Mouse (Mus musculus) hindbrain, embryonic 13.5 days (tissue): Measurements from ENCODE around the gene Rps6kl1. TPM values are rescaled to one million over a fixed set of nuclear protein-coding genes. Genes with fewer than 3 reads are reported as not detected.

ENCODE experiments used
- ATAC-seq: fragments of 200-750 bp; cut with Nextera tagmentation; 2 replicates; pipeline ENCODE4 v1.8.0; 2017; ENCODE audit warnings: moderate TSS enrichment; ENCODE audit not compliant: low FRiP score
- H3K27ac ChIP-seq: fragments of 300-500 bp; sonication (generic); 2 replicates; pipeline ENCODE4 v1.5.1; 2015; ENCODE audit warnings: inconsistent platforms, mild to moderate bottlenecking, moderate library complexity
- H3K27me3 ChIP-seq: fragments of 300-500 bp; sonication (generic); 2 replicates; pipeline ENCODE4 v1.6.1; 2015; ENCODE audit warnings: mild to moderate bottlenecking, inconsistent platforms
- H3K36me3 ChIP-seq: fragments of 300-500 bp; sonication (generic); 2 replicates; pipeline ENCODE4 v1.6.1; 2015; ENCODE audit warnings: mild to moderate bottlenecking, inconsistent platforms
- H3K4me1 ChIP-seq: fragments of 300-500 bp; sonication (generic); replicated peaks from 2 replicates; pipeline ENCODE4 v1.6.1; 2015; ENCODE audit warnings: inconsistent platforms
- H3K4me2 ChIP-seq: fragments of 300-500 bp; sonication (generic); 2 replicates; pipeline ENCODE4 v1.6.1; 2015; ENCODE audit warnings: inconsistent platforms, mild to moderate bottlenecking, moderate library complexity
- H3K4me3 ChIP-seq: fragments of 300-500 bp; sonication (generic); 2 replicates; pipeline ENCODE4 v1.5.1; 2015; ENCODE audit warnings: mild to moderate bottlenecking, inconsistent platforms
- H3K9ac ChIP-seq: fragments of 300-500 bp; sonication (generic); 2 replicates; pipeline ENCODE4 v1.6.1; 2015; ENCODE audit warnings: mild to moderate bottlenecking, inconsistent platforms
- H3K9me3 ChIP-seq: fragments of 300-500 bp; sonication (generic); 2 replicates; pipeline ENCODE4 v1.6.1; 2016; ENCODE audit warnings: inconsistent platforms
- WGBS: fragments of 180-500 bp; shearing (Covaris S2); methylation state at CpG from one replicate; pipeline ENCODE4 v1.1.7; 2015; 5-methylcytosine and 5-hydroxymethylcytosine counted together
- polyA plus RNA-seq: library from polyadenylated mRNA; unstranded; fragments of >200 nt; fragmentation: Nextera tagmentation; extraction: Ambion mirVana; gene quantifications from 2 replicates; pipeline ENCODE4 v1.2.1, GENCODE M21; 2015

Gene Rps6kl1
- polyA plus RNA-seq: 23.3 and 24.1 TPM in 2 replicates

DNA sequence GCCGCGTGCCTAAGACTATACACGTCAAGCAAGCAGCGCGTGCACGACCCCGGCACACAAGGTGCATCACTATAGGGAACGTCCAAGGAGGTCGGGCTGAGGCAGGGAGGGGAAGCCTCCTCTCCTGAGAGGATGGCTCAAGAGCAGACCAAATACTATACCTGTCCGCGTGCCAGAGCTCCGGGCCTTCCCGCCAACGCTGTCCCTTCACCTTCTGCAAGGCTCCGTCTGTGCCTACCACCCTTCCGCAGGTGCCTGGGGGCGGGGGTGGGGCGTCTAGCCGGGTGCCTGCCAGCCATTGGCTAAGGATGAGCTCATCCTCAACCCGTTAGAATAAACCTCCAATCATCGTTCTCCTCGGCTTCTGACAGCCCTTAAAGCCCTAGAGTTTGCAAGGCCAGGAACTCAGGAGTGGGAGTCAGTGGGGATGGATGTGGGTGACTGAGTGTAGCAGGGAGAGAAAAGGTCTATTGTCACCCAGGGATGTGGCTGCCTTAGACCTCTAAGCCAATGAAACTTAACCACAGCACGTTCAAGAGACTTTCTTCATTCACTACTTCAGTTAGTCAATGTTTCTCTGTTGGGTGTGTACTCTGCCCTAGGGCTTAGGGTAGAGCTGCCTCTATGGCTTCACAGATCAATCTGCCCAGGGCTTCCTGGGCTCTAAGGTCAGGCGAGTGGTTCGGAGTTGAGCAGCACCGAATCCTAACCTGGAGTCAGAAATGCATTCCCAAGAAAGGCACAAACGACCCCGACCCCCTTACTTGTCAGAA lies at the start of gene Rps6kl1:
Rps6kl1 (minus strand) TSS at position 263 of the 773 bp plus-strand sequence.
- 14% methylated on average over 28 of the region's 28 CpGs for WGBS
- Histone ChIP-seq H3K9me3 (no peaks in the 10 kb centered on the region), H3K4me2 (peak within 1 kb of the TSS; percentile 77), H3K27ac (peak within 1 kb of the TSS; percentile 67), H3K4me3 (peak within 1 kb of the TSS; percentile 55), H3K9ac (peak within 1 kb of the TSS; percentile 83), H3K36me3 (peaks cover 10% of the 10 kb centered on the region), H3K4me1 (peaks cover 32% of the 10 kb centered on the region), H3K27me3 (0 out of 2 replicates have a peak, but pooled peaks cover 3% of the 10 kb centered on the region)
- ATAC-seq: peak; percentile 95

DNA sequence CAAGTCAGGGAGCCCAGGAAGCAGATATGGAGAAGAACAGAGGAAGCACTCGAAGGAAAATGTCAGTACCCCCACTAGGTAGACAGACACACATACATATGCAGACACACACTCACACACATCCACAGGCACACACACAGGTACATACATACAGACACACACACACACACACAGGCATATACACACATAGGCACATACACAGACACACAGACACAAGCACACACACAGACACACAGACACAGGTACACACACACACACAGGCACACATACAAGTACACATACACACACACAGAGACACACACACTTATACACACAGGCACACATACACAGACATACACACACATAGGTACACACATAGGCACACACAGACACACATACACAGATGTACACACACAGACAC lies 48.9 kb upstream of the Rps6kl1 start:
- H3K27me3 ChIP-seq: 0 out of 2 replicates have a peak, but pooled peaks cover 7% of the 10 kb centered on the region
- H3K4me3 ChIP-seq: no peak overlapping the region
- no peaks in the 10 kb centered on the region for H3K9me3 ChIP-seq
- no peak overlapping the region for H3K4me2 ChIP-seq
- H3K36me3 ChIP-seq: no peaks in the 10 kb centered on the region
- H3K4me1 ChIP-seq: peaks cover 30% of the 10 kb centered on the region
- H3K27ac ChIP-seq: no peak overlapping the region
- no peak for ATAC-seq
- 71% methylated on average over 1 of the region's 1 CpGs for WGBS
- no peak overlapping the region for H3K9ac ChIP-seq

DNA sequence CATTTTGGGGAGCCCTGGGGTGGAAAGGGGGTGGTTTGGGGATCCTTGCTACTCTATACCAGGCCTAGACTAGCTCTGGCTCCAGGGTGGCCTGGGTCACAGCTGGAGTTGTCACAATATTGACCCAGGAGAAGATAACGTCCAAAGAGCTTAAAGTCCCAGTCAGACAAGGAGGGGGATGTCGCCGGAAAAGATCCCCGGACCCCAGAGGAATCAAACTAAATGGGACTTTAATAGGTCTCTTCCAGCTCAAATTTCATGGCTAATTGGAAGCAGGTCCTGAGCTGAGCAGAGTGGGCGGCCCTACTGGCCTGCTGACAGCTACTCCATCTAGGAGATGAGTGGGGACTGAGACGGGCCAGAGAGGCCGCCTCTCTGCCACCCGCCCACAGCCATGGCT lies 46.9 kb upstream of the Rps6kl1 start:
- H3K4me3 ChIP-seq: no peak overlapping the region
- H3K9me3 ChIP-seq: no peaks in the 10 kb centered on the region
- no peaks in the 10 kb centered on the region for H3K36me3 ChIP-seq
- 40% methylated on average over 8 of the region's 8 CpGs for WGBS
- H3K4me1 ChIP-seq: peaks cover 48% of the 10 kb centered on the region
- no peak overlapping the region; the same call in 1 of the 2 replicates for H3K27ac ChIP-seq
- ATAC-seq: no peak
- no peak overlapping the region for H3K4me2 ChIP-seq
- H3K9ac ChIP-seq: no peak overlapping the region
- H3K27me3 ChIP-seq: peaks cover 7% of the 10 kb centered on the region; the same call in 1 of the 2 replicates

DNA sequence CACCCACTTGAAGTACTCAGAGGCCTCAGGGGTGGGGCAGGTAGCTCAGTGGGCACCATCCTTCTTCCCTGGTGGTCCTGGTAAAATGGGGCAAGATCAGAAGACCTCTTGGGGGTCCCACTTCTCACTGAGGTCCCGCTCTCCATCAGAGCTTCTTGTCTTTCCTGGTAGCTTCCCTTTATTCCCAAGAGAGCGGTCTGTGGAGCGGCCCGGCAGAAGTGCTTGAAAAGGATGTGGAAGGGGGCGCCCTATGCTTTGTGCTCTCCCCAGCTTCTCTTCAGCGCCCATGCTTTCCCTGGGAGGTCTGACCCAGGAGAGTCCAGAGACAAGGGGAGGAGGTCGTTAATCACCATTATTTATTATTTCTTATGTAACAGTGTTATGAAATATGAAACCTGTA lies 46.3 kb upstream of the Rps6kl1 start:
- H3K27ac ChIP-seq: no peak overlapping the region

DNA sequence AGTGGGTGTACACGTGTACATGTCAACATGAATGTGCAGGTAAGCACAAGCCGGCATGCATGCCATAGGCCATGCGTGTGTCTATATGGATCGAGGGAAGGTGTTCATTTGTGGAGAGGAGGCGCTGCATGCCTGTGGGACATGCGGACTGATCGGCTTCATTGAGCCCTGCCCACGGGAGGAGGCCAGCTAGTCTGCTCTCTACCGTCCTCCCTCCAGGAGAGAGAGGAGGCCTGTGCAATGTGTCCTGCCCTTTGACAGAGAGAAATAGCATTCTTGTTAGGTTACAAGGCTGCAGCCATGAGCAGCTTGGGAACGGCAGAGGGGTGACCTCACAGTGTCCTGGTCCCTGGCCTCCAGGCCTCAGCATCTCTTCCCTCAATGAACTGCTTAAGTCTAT lies 45.1 kb upstream of the Rps6kl1 start:
- no peak overlapping the region for H3K4me2 ChIP-seq
- no peak overlapping the region for H3K9ac ChIP-seq
- no peak overlapping the region for H3K27ac ChIP-seq
- no peak for ATAC-seq
- H3K4me3 ChIP-seq: no peak overlapping the region
- no peaks in the 10 kb centered on the region for H3K9me3 ChIP-seq
- WGBS: 91% methylated on average over 10 of the region's 10 CpGs
- peaks cover 48% of the 10 kb centered on the region for H3K4me1 ChIP-seq
- no peaks in the 10 kb centered on the region for H3K36me3 ChIP-seq
- peaks cover 11% of the 10 kb centered on the region; the same call in 1 of the 2 replicates for H3K27me3 ChIP-seq

More for the DNA sequence above, 46.3 kb upstream of the Rps6kl1 start:
- ATAC-seq: no peak
- Histone ChIP-seq H3K9ac (no peak overlapping the region), H3K27me3 (peaks cover 11% of the 10 kb centered on the region; the same call in 1 of the 2 replicates), H3K4me2 (no peak overlapping the region), H3K9me3 (no peaks in the 10 kb centered on the region), H3K4me3 (no peak overlapping the region), H3K4me1 (peaks cover 54% of the 10 kb centered on the region), H3K36me3 (no peaks in the 10 kb centered on the region)
- 77% methylated on average over 7 of the region's 7 CpGs for WGBS

DNA sequence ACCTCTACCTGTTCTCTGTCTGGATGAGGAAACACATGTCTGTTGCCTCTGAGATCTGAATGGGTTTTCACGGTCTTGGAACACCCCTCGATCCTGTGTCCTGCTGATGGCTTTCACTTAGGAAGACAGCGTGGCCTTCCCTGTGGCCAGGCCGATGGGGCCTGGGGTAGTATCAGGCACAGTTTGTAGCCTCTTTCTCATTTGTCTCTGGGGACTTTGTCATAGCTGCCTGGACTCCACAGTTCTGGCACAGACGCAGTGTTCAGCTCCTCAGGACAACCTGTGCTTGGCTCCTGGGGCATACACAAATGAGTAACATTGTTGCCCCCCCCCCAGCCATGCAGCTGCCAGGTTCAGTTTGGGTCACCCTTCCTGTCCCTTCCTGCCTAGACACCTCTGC lies 44.0 kb upstream of the Rps6kl1 start:
- no peaks in the 10 kb centered on the region for H3K36me3 ChIP-seq
- no peak overlapping the region for H3K9ac ChIP-seq
- H3K9me3 ChIP-seq: no peaks in the 10 kb centered on the region
- H3K4me2 ChIP-seq: no peak overlapping the region
- no peak overlapping the region for H3K4me3 ChIP-seq
- no peak overlapping the region for H3K27ac ChIP-seq
- 85% methylated on average over 5 of the region's 5 CpGs for WGBS
- H3K27me3 ChIP-seq: peaks cover 11% of the 10 kb centered on the region; the same call in 1 of the 2 replicates
- H3K4me1 ChIP-seq: peaks cover 38% of the 10 kb centered on the region
- ATAC-seq: no peak

DNA sequence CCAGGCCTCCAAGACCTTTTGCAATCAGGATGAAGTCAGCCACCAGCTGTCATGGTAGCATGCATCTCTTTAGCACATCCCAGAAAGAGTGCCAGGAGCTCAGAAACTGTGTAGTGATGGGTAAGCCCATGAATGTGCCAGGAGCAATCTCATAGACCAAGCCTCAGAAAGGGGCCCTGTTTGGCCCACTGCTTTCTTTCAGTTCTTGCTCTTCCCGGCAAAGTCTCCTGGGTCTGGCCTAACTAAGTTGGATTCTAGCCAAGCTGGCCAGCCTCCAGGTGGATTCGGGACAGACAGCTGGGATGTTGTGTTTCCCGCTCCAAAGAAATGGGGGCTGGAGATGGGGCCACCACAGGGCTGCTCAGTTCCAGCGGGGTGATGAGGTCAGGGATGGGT lies 43.6 kb upstream of the Rps6kl1 start:
- peak; percentile 39; the same call in 1 of the 2 replicates for ATAC-seq
- peaks cover 11% of the 10 kb centered on the region; the same call in 1 of the 2 replicates for H3K27me3 ChIP-seq
- peaks cover 38% of the 10 kb centered on the region for H3K4me1 ChIP-seq
- no peaks in the 10 kb centered on the region for H3K36me3 ChIP-seq
- H3K4me2 ChIP-seq: no peak overlapping the region
- no peaks in the 10 kb centered on the region for H3K9me3 ChIP-seq
- no peak overlapping the region for H3K4me3 ChIP-seq
- peak overlapping the region; percentile 53; the same call in 1 of the 2 replicates for H3K27ac ChIP-seq
- H3K9ac ChIP-seq: no peak overlapping the region
- 39% methylated on average over 4 of the region's 4 CpGs for WGBS

DNA sequence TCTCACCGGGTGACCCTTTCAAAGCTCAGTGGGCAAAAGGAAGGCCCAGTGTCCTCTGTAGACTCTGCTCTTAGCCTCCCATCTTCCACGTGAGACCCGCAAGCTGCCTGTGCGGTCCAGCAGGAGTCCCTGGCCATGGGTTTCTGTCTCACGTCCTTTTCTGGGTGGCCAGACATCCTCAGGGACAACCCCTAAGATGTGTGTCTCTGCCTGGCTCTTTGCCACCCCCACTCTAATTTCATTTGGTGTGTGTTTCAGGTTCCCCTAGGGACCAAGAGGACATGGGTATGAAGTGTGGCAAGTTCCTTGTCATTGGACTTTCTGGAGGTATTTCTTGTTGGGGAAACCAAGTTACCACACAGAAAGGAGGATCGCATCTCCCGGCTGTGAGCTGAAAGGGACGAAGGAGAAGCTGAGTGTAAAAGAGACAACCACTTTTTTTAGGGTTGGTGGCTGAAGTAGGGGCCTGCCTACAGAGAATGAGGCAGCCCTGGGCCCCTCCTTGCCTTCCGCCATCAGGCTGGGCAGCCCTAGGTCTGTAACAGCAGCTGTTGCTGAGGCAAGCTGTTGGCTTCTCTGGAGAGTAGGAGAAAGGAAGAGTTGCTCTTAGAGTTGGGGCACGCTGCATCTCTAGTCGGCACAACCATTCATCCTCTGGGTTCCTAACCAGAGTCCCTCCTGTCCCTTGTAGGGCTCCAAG lies 43.0 kb upstream of the Rps6kl1 start:
- H3K9me3 ChIP-seq: no peaks in the 10 kb centered on the region
- H3K36me3 ChIP-seq: no peaks in the 10 kb centered on the region
- H3K27ac ChIP-seq: peak overlapping the region; percentile 53
- 85% methylated on average over 11 of the region's 11 CpGs for WGBS
- 0 out of 2 replicates have a peak, but pooled peaks have one; percentile 22 for ATAC-seq
- no peak overlapping the region for H3K9ac ChIP-seq
- no peak overlapping the region for H3K4me2 ChIP-seq
- peaks cover 5% of the 10 kb centered on the region; the same call in 1 of the 2 replicates for H3K27me3 ChIP-seq
- H3K4me3 ChIP-seq: no peak overlapping the region
- H3K4me1 ChIP-seq: peaks cover 38% of the 10 kb centered on the region

DNA sequence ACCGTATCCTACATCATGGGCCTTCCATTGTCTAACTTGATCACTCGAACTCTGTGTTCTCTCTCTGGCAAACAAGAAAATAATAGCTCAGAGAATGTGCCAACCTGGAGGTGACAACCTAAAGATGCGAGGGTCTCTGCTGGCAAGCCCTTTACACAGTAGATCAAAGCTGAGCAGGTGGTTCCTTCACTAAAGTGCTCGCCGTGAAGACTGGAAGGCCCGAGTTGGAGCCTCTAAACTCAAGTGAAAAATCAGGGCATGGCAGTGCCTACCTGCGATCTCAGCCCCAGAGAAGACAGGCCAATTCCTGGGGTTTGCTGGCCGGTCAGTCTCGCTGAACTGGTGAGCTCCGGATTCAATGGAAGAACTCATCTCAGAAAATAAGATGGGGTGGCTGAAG lies 42.1 kb upstream of the Rps6kl1 start:
- H3K27me3 ChIP-seq: peaks cover 4% of the 10 kb centered on the region; the same call in 1 of the 2 replicates
- H3K9ac ChIP-seq: no peak overlapping the region
- H3K36me3 ChIP-seq: no peaks in the 10 kb centered on the region
- no peak overlapping the region for H3K27ac ChIP-seq
- no peak overlapping the region for H3K4me2 ChIP-seq
- H3K9me3 ChIP-seq: no peaks in the 10 kb centered on the region
- WGBS: 80% methylated on average over 10 of the region's 10 CpGs
- no peak overlapping the region for H3K4me3 ChIP-seq
- no peak for ATAC-seq
- H3K4me1 ChIP-seq: peaks cover 37% of the 10 kb centered on the region

DNA sequence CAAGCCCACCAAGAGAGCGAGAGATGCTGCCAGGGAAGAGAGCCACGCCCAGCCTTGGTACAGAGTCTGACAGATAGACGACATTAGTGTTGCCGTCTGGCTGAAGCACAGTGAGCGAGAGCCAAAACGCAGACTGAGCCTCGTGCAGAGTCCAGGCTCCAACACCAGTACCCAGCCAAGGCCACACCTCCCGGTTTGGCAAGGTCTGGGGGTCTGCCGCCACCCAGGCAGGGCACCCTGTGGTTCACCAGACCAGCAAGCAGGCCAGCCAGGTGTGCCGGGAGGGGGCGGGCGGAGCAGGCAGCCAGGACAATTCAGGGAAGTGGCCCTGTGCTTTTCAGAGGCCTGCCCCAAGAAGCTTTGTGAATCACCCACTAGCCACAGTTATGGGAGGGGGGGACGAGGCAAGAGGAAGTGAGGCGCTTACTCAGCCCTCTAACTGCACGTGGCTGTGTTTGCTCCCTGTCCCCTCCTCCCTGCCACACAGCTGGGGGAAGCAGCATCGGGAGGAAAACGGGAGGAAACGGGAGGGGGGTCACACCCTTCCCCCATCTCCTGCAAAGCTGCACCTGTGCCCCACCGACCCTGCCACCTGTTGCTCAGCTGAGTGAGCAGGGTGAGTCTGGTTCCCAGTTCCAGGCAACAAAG lies 41.5 kb upstream of the Rps6kl1 start:
- H3K4me1 ChIP-seq: peaks cover 32% of the 10 kb centered on the region
- H3K27me3 ChIP-seq: peaks cover 4% of the 10 kb centered on the region; the same call in 1 of the 2 replicates
- H3K9me3 ChIP-seq: no peaks in the 10 kb centered on the region
- ATAC-seq: 0 out of 2 replicates have a peak, but pooled peaks have one; percentile 29
- H3K9ac ChIP-seq: no peak overlapping the region
- H3K27ac ChIP-seq: no peak overlapping the region
- 30% methylated on average over 19 of the region's 19 CpGs for WGBS
- H3K4me3 ChIP-seq: no peak overlapping the region
- no peaks in the 10 kb centered on the region for H3K36me3 ChIP-seq
- H3K4me2 ChIP-seq: no peak overlapping the region

DNA sequence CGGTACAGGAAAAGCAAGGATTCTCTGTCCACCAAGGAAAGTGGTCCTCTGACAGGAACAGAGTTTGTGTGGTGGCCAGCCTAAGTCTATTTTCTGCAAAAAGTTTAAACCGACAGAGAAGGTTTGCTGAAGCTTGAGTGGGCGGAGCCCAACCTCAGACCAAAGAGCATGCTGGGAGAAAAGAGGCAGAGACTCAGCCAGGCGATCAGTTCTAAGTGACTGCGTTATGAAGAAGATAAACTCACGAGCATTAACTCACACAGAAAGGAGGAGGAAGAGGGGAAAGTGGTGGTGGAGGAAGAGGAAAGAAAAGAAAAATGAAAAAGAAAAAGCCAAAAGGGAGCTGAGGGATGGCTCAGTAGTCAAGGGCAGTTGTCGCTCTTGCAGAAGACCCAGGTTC lies 39.2 kb upstream of the Rps6kl1 start:
- 76% methylated on average over 7 of the region's 7 CpGs for WGBS
- no peak overlapping the region for H3K9ac ChIP-seq

DNA sequence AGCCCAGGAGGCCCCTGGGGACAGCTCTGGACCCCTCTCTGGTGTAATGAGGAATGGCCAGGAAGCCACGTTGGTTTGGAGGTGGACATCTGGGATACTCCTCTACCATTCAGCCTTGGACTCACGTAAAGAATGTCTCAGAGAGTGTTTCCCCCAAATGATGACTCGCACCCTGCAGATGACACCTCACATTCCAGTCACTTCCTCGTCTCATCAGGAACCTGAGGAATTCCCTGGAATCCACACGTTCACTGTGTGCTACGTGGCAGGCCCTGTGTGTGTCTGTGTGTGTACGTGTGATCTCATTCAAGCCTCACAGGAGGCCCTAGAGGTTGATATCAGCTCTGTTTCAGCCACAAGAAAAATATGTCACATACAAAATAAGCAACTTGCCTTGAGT lies 35.3 kb upstream of the Rps6kl1 start:
- Histone ChIP-seq H3K27ac (no peak overlapping the region), H3K27me3 (peaks cover 16% of the 10 kb centered on the region), H3K36me3 (no peaks in the 10 kb centered on the region), H3K9me3 (no peaks in the 10 kb centered on the region), H3K4me3 (no peak overlapping the region), H3K4me1 (peaks cover 17% of the 10 kb centered on the region), H3K4me2 (no peak overlapping the region), H3K9ac (no peak overlapping the region)
- no peak for ATAC-seq
- WGBS: 81% methylated on average over 7 of the region's 7 CpGs

More for the DNA sequence above, 39.2 kb upstream of the Rps6kl1 start:
- Histone ChIP-seq H3K4me3 (no peak overlapping the region), H3K27ac (no peak overlapping the region), H3K9me3 (no peaks in the 10 kb centered on the region), H3K27me3 (peaks cover 6% of the 10 kb centered on the region; the same call in 1 of the 2 replicates), H3K4me1 (peaks cover 28% of the 10 kb centered on the region), H3K36me3 (no peaks in the 10 kb centered on the region), H3K4me2 (no peak overlapping the region)
- no peak for ATAC-seq
